Mouse (Mus musculus) lung, postnatal 0 days (tissue): ENCODE data around the gene Actr1b.

ENCODE experiments used
- CTCF ChIP-seq: IDR thresholded peaks from 2 replicates; pipeline ENCODE4 v1.5.1; 2016; ENCODE audit warnings: antibody characterized with exemption, mild to moderate bottlenecking
- EP300 ChIP-seq: IDR thresholded peaks from 2 replicates; pipeline ENCODE4 v1.6.1; 2016; ENCODE audit warnings: antibody characterized with exemption, mild to moderate bottlenecking, control low read depth

GRCm38 (mm10) chr1:36682620-36683355 is 31.4 kb downstream of the Actr1b start, which contains the start of gene Fam178b:
- no peak for TF ChIP-seq CTCF
- TF ChIP-seq EP300 = no peak
